Mouse (Mus musculus) hindbrain, embryonic 12.5 days (tissue): ENCODE results near the gene Prss8. TPM values are rescaled to one million over a fixed set of nuclear protein-coding genes. Genes with fewer than 3 reads are reported as not detected.
"Not testable (repeated sequence)": the region's sequence is repeated elsewhere in the genome, so short reads cannot be mapped to it uniquely, and the experiment has no call there.

ENCODE experiments used
- ATAC-seq: fragments of 200-750 bp; cut with Nextera tagmentation; 2 replicates; pipeline ENCODE4 v1.8.0; 2017; ENCODE audit warnings: moderate TSS enrichment; ENCODE audit not compliant: low FRiP score
- H3K27ac ChIP-seq: fragments of 300-500 bp; sonication (generic); 2 replicates; pipeline ENCODE4 v1.5.1; 2016; ENCODE audit warnings: mild to moderate bottlenecking
- H3K27me3 ChIP-seq: fragments of 300-500 bp; sonication (generic); 2 replicates; pipeline ENCODE4 v1.6.1; 2016; ENCODE audit warnings: mild to moderate bottlenecking
- H3K36me3 ChIP-seq: fragments of 300-500 bp; sonication (generic); 2 replicates; pipeline ENCODE4 v1.6.1; 2016; ENCODE audit warnings: mild to moderate bottlenecking
- H3K4me1 ChIP-seq: fragments of 300-500 bp; sonication (generic); 2 replicates; pipeline ENCODE4 v1.6.1; 2016
- H3K4me2 ChIP-seq: fragments of 300-500 bp; sonication (generic); replicated peaks from 2 replicates; pipeline ENCODE4 v1.6.1; 2016; ENCODE audit warnings: mild to moderate bottlenecking
- H3K4me3 ChIP-seq: fragments of 300-500 bp; sonication (generic); 2 replicates; pipeline ENCODE4 v1.5.1; 2016; ENCODE audit warnings: mild to moderate bottlenecking
- H3K9ac ChIP-seq: fragments of 300-500 bp; sonication (generic); 2 replicates; pipeline ENCODE4 v1.6.1; 2016; ENCODE audit warnings: mild to moderate bottlenecking, moderate library complexity
- H3K9me3 ChIP-seq: fragments of 300-500 bp; sonication (generic); replicated peaks from 2 replicates; pipeline ENCODE4 v1.6.1; 2016; ENCODE audit warnings: mild to moderate bottlenecking
- WGBS: fragments of 180-500 bp; shearing (Covaris S2); methylation state at CpG from one replicate; pipeline ENCODE4 v1.1.7; 2016; 5-methylcytosine and 5-hydroxymethylcytosine counted together
- polyA plus RNA-seq: library from polyadenylated mRNA; unstranded; fragments of >200 nt; fragmentation: Nextera tagmentation; extraction: Ambion mirVana; gene quantifications from 2 replicates; pipeline ENCODE4 v1.2.1, GENCODE M21; 2016

The Prss8 gene
- polyA plus RNA-seq, 1 experiment from 2014 or later, result 7.3 TPM

GRCm38 (mm10) chr7:127901772-127902171, 28.1 kb downstream of the Prss8 start:
- H3K36me3 ChIP-seq, result peaks cover 14% of the 10 kb centered on the region
- ATAC-seq, result no peak
- no peaks in the 10 kb centered on the region for H3K9me3 ChIP-seq
- no peak overlapping the region for H3K9ac ChIP-seq
- peaks cover 10% of the 10 kb centered on the region for H3K4me1 ChIP-seq
- no peaks in the 10 kb centered on the region for H3K27me3 ChIP-seq
- H3K27ac ChIP-seq, result no peak overlapping the region
- WGBS, result 90% methylated on average over 2 of the region's 2 CpGs
- no peak overlapping the region for H3K4me3 ChIP-seq
- H3K4me2 ChIP-seq, result no peak overlapping the region

GRCm38 (mm10) chr7:127899997-127900396, 29.9 kb downstream of the Prss8 start:
- no peak for ATAC-seq
- WGBS, result 54% methylated on average over 7 of the region's 7 CpGs
- Histone ChIP-seq H3K27ac (no peak overlapping the region), H3K27me3 (no peaks in the 10 kb centered on the region), H3K9ac (peak overlapping the region; percentile 38), H3K9me3 (no peaks in the 10 kb centered on the region), H3K36me3 (no peaks in the 10 kb centered on the region), H3K4me2 (no peak overlapping the region), H3K4me3 (no peak overlapping the region), H3K4me1 (peaks cover 9% of the 10 kb centered on the region)

- Histone ChIP-seq H3K4me1 (peaks cover 8% of the 10 kb centered on the region), H3K9me3 (no peaks in the 10 kb centered on the region), H3K27me3 (no peaks in the 10 kb centered on the region), H3K4me2 (no peak overlapping the region), H3K4me3 (no peak overlapping the region), H3K27ac (no peak overlapping the region), H3K36me3 (0 out of 2 replicates have a peak, but pooled peaks cover under 1% of the 10 kb centered on the region), H3K9ac (no peak overlapping the region)
- 39% methylated on average over 10 of the region's 10 CpGs for WGBS
- no peak for ATAC-seq
Observed at GRCm38 (mm10) chr7:127898179-127898956, 31.5 kb downstream of the Prss8 start.

GRCm38 (mm10) chr7:127897542-127897941, 32.4 kb downstream of the Prss8 start:
- H3K27me3 ChIP-seq, result no peaks in the 10 kb centered on the region
- H3K9me3 ChIP-seq, result no peaks in the 10 kb centered on the region
- no peak overlapping the region for H3K9ac ChIP-seq
- peaks cover 8% of the 10 kb centered on the region; the same call in 1 of the 2 replicates for H3K36me3 ChIP-seq
- no peak overlapping the region for H3K27ac ChIP-seq
- no peak for ATAC-seq
- H3K4me1 ChIP-seq, result peaks cover 8% of the 10 kb centered on the region
- H3K4me2 ChIP-seq, result no peak overlapping the region
- WGBS, result 89% methylated on average over 7 of the region's 7 CpGs
- no peak overlapping the region for H3K4me3 ChIP-seq

DNA sequence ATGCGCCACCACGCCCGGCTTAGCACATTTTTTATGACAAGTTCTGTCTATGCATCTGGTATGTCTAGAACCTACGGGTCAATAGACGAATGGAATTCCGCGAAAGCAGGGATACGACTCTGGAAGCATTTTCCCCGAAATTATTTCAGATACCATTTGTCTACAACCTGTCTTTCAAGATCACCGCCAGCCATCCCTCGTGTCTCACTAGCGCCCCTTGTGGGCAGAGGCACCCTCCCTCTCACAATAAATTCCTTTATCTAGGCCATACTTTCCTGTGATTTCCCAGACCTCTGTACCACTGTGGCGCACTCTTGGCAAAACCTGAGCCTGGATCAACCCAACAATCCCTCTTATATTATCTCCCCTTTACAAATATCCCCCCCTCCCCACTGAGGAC, 33.5 kb downstream of the Prss8 start:
- Histone ChIP-seq H3K9me3 (no peaks in the 10 kb centered on the region), H3K4me2 (no peak overlapping the region), H3K27me3 (no peaks in the 10 kb centered on the region), H3K27ac (no peak overlapping the region), H3K4me1 (peaks cover 8% of the 10 kb centered on the region), H3K36me3 (peaks cover 8% of the 10 kb centered on the region; the same call in 1 of the 2 replicates), H3K4me3 (no peak overlapping the region), H3K9ac (no peak overlapping the region)
- ATAC-seq, result no peak
- 61% methylated on average over 13 of the region's 13 CpGs for WGBS

- not testable (repeated sequence) for H3K4me1 ChIP-seq, H3K9ac ChIP-seq, H3K9me3 ChIP-seq, H3K27me3 ChIP-seq, H3K27ac ChIP-seq, H3K4me3 ChIP-seq
- peak; percentile 15 for ATAC-seq
- Histone ChIP-seq H3K4me2 (peak overlapping the region; percentile 79), H3K36me3 (peaks cover 11% of the 10 kb centered on the region; the same call in 1 of the 2 replicates)
- 71% methylated on average over 7 of the region's 7 CpGs for WGBS
Observed at GRCm38 (mm10) chr7:127895891-127896290, 34.0 kb downstream of the Prss8 start.

- WGBS, result under 1% methylated on average over 26 of the region's 26 CpGs
- H3K9ac ChIP-seq, result peak within 1 kb of the TSS; percentile 72
- no peaks in the 10 kb centered on the region for H3K9me3 ChIP-seq
- H3K4me2 ChIP-seq, result peak within 1 kb of the TSS; percentile 79
- H3K4me1 ChIP-seq, result peaks cover 8% of the 10 kb centered on the region
- ATAC-seq, result peak; percentile 98
- no peaks in the 10 kb centered on the region for H3K27me3 ChIP-seq
- peak within 1 kb of the TSS; percentile 58 for H3K4me3 ChIP-seq
- H3K36me3 ChIP-seq, result peaks cover 16% of the 10 kb centered on the region
- peak within 1 kb of the TSS; percentile 79 for H3K27ac ChIP-seq
Observed at GRCm38 (mm10) chr7:127895442-127895841, 34.5 kb downstream of the Prss8 start, which contains the start of the genes Gm21974 and Vkorc1. TSS of gene Gm21974 (minus strand) at chr7:127895454. TSS of gene Vkorc1 (minus strand) at chr7:127895617.

- Histone ChIP-seq H3K9ac (no peak overlapping the region), H3K36me3 (peaks cover 25% of the 10 kb centered on the region), H3K9me3 (no peaks in the 10 kb centered on the region), H3K27me3 (no peaks in the 10 kb centered on the region), H3K4me1 (peaks cover 8% of the 10 kb centered on the region), H3K4me3 (peak overlapping the region; percentile 58), H3K4me2 (peak overlapping the region; percentile 79), H3K27ac (no peak overlapping the region)
- 86% methylated on average over 5 of the region's 5 CpGs for WGBS
- no peak for ATAC-seq
Observed at GRCm38 (mm10) chr7:127894480-127894879, 35.4 kb downstream of the Prss8 start.

GRCm38 (mm10) chr7:127890798-127891197, 39.1 kb downstream of the Prss8 start, which contains the start of gene Prss53:
TSS of gene Prss53 (minus strand) at chr7:127890970.
- no peaks in the 10 kb centered on the region for H3K27me3 ChIP-seq
- no peak for ATAC-seq
- H3K9ac ChIP-seq, result no peak within 1 kb of the TSS
- H3K4me2 ChIP-seq, result no peak within 1 kb of the TSS
- WGBS, result 30% methylated on average over 4 of the region's 4 CpGs
- peaks cover 8% of the 10 kb centered on the region for H3K4me1 ChIP-seq
- no peak within 1 kb of the TSS for H3K4me3 ChIP-seq
- H3K27ac ChIP-seq, result no peak within 1 kb of the TSS
- peaks cover 62% of the 10 kb centered on the region for H3K36me3 ChIP-seq
- H3K9me3 ChIP-seq, result no peaks in the 10 kb centered on the region

- no peak for ATAC-seq
- Histone ChIP-seq H3K9ac (no peak overlapping the region), H3K4me2 (no peak overlapping the region), H3K36me3 (peaks cover 81% of the 10 kb centered on the region), H3K4me1 (peaks cover 14% of the 10 kb centered on the region), H3K27me3 (no peaks in the 10 kb centered on the region), H3K27ac (no peak overlapping the region), H3K9me3 (no peaks in the 10 kb centered on the region), H3K4me3 (no peak overlapping the region)
- 67% methylated on average over 3 of the region's 3 CpGs for WGBS
Observed at GRCm38 (mm10) chr7:127888821-127889220, 41.1 kb downstream of the Prss8 start.

DNA sequence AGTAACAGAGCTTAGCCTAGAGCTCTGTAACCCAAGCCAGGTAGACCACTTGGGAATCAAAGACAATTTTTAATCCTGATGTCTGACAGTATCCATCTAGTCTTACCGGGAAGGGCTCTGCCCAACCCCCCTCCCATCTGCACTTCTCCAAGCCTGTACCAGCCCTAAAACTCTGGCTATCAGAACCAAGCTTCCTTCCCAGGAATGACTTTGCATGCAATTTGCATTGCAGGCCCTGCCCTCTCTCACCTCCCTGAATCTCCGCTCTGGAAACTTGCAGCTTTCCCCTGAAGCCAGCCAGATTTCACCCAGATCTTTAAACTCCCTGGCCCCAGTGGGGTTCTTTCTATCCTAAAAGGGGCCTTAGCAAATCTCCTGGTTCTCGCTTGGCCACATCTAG, 42.1 kb downstream of the Prss8 start:
- no peak overlapping the region for H3K9ac ChIP-seq
- H3K4me3 ChIP-seq, result no peak overlapping the region
- no peak overlapping the region for H3K27ac ChIP-seq
- no peaks in the 10 kb centered on the region for H3K9me3 ChIP-seq
- no peak overlapping the region for H3K4me2 ChIP-seq
- peaks cover 85% of the 10 kb centered on the region for H3K36me3 ChIP-seq
- WGBS, result 86% methylated on average over 3 of the region's 3 CpGs
- no peak for ATAC-seq
- peaks cover 18% of the 10 kb centered on the region for H3K4me1 ChIP-seq
- H3K27me3 ChIP-seq, result no peaks in the 10 kb centered on the region

DNA sequence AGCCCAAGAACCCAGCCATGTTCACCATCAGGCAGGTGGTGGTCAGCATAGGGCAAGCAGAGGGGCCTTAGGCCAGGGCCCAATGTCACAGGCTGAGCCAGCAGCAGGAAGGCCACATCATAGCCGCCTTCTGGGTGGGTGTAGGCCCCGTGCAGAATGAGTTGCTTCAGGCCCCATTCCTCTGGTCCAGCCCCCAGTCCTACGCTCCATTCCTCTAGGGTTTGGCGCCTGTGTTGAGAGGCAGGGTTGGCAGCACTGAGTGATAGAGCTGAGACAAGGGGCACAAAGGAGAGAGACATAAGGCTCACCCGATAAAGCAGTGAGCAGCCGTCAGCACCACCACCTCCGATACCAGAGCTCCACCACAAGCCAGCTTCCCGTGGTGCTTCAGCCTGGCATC, 42.7 kb downstream of the Prss8 start:
- Histone ChIP-seq H3K27ac (no peak overlapping the region), H3K36me3 (peaks cover 89% of the 10 kb centered on the region), H3K27me3 (no peaks in the 10 kb centered on the region), H3K9me3 (no peaks in the 10 kb centered on the region), H3K9ac (no peak overlapping the region), H3K4me3 (no peak overlapping the region), H3K4me2 (no peak overlapping the region), H3K4me1 (peaks cover 18% of the 10 kb centered on the region)
- ATAC-seq, result no peak
- WGBS, result 89% methylated on average over 8 of the region's 8 CpGs

DNA sequence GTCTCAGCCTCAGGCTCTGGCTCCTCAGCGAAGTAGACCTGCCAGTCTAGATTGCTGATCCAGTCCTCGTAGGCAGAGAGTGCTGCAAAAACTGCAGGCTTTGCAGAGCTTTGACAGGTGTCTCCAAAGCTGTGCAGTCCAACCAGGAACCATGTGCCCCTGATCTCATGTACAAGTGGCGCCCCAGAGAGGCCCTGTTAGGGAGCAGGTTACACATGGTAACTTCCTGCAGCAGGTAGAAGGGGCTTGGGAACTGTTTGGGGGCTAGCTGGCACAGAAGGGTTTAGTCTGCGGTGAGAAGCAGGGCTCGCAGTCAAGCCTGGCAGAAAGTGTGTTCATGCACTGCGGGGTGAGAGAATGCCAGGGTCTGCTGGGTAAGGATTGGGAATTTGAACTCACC, 43.4 kb downstream of the Prss8 start:
- ATAC-seq, result no peak
- Histone ChIP-seq H3K36me3 (peaks cover 95% of the 10 kb centered on the region), H3K4me2 (no peak overlapping the region), H3K27me3 (no peaks in the 10 kb centered on the region), H3K27ac (no peak overlapping the region), H3K4me1 (peaks cover 18% of the 10 kb centered on the region), H3K9ac (no peak overlapping the region), H3K9me3 (no peaks in the 10 kb centered on the region), H3K4me3 (no peak overlapping the region)
- 93% methylated on average over 6 of the region's 6 CpGs for WGBS
